Comparison of ENCODE assay signal across 8 mouse cellular contexts in genomic region chr11:16508052-16508654, GRCm38 (mm10). TPM values are rescaled to one million over a fixed set of nuclear protein-coding genes. Genes with fewer than 3 reads are reported as not detected.
DNase-seq lines count a peak whose midpoint lies in the region; ATAC-seq lines count a peak whose summit lies in the region.

Gene Sec61g (minus strand): TSS chr11:16508484.

- WGBS in hindbrain, embryonic 16.5 days, result under 1% methylated on average over 35 of the region's 35 CpGs
- 0% methylated on average over 35 of the region's 35 CpGs for WGBS in macrophage (ENCODE audit: missing documents)

- no peaks in the 10 kb centered on the region for H3K27me3 ChIP-seq in hindbrain, embryonic 16.5 days (replicated peaks; ENCODE audit: control insufficient read depth, insufficient read depth, low read length)

- peak within 1 kb of the TSS; percentile 90 for H3K4me2 ChIP-seq in hindbrain, embryonic 16.5 days (ENCODE audit: low read length)

- H3K36me3 ChIP-seq in hindbrain, embryonic 16.5 days (ENCODE audit: control insufficient read depth, insufficient read depth, low read length), result peaks cover 20% of the 10 kb centered on the region
- H3K36me3 ChIP-seq in macrophage (ENCODE audit: inconsistent target), result peaks cover 11% of the 10 kb centered on the region; the same call in 1 of the 2 replicates

- peak within 1 kb of the TSS; percentile 92 for H3K4me3 ChIP-seq in hindbrain, embryonic 16.5 days (ENCODE audit: low read length)
- peak within 1 kb of the TSS; percentile 99 for H3K4me3 ChIP-seq in macrophage (ENCODE audit: inconsistent target)

- ATAC-seq in hindbrain, embryonic 16.5 days, result peak; percentile 100

- H3K9me3 ChIP-seq in hindbrain, embryonic 16.5 days (ENCODE audit: control insufficient read depth, low read length), result no peaks in the 10 kb centered on the region

- peaks cover 49% of the 10 kb centered on the region for H3K79me2 ChIP-seq in macrophage (ENCODE audit: inconsistent target)

- peak within 1 kb of the TSS; percentile 94 for H3K27ac ChIP-seq in hindbrain, embryonic 16.5 days (ENCODE audit: low read depth, low read length)
- H3K27ac ChIP-seq in macrophage, result peak within 1 kb of the TSS; percentile 81

- H3K4me1 ChIP-seq in hindbrain, embryonic 16.5 days (ENCODE audit: control insufficient read depth, insufficient read depth, low read depth, low read length), result peaks cover 10% of the 10 kb centered on the region

- peak; percentile 79 for DNase-seq in WW6 (ENCODE audit: low read depth, low spot score)
- peak; percentile 77 to 87 for DNase-seq in cerebellum, postnatal 4 days (ENCODE audit: low spot score in 2 of 2)
- peak; percentile 94 for DNase-seq in gastrocnemius, adult 18-20 months (ENCODE audit: low spot score)
- peak; percentile 90 to 95 for DNase-seq in left cerebral cortex, adult 18-20 months (ENCODE audit: low spot score in 2 of 2)
- peak; percentile 96 for DNase-seq in right cerebral cortex, adult 18-20 months
- peak; percentile 71 for DNase-seq in urinary bladder, postnatal 10 days (ENCODE audit: low spot score)

- peak within 1 kb of the TSS; percentile 94 for H3K9ac ChIP-seq in hindbrain, embryonic 16.5 days (ENCODE audit: low read depth, low read length)

RNA-seq across cellular contexts. Expression of gene Sec61g, which starts in this region (rescaled TPM):
- 1 to 10 TPM; 2.9 to 4.2 TPM for total RNA-seq in gastrocnemius, adult 18-20 months (2021)
- polyA plus RNA-seq in hindbrain, embryonic 16.5 days (2015; fragmentation: Nextera tagmentation; extraction: Ambion mirVana), result 24.7 and 26.8 TPM in 2 replicates
- total RNA-seq in left cerebral cortex, adult 18-20 months (2021), result 10 to 100 TPM; 11.0 to 12.3 TPM
- 10 to 100 TPM in 24 of 26 experiments, 1 to 10 TPM in 2; 9.4 to 27.7 (median 14.9) TPM for total RNA-seq in macrophage (2018; cell fraction: chromatin; rRNA removed)
- 10 to 100 TPM; 10.9 to 21.4 (median 15.6) TPM for total RNA-seq in macrophage (2018; cell fraction: cytosol; rRNA removed)
- 10 to 100 TPM in 20 of 26 experiments, 1 to 10 TPM in 6; 6.5 to 30.4 (median 12.5) TPM for total RNA-seq in macrophage (2018; cell fraction: nucleus; rRNA removed)
- 9.1 to 31.8 TPM (median 24.1 TPM) in 3 replicates for polyA plus RNA-seq in macrophage (2018)

Comparison
In these comparisons a context has a peak if more than half of its experiments do, and no peak if none do; other contexts are left out.
1. Peak in every context shown above with its lines: DNase-seq, ATAC-seq, H3K4me3 ChIP-seq and H3K27ac ChIP-seq.